Mouse (Mus musculus) ES-Bruce4 (cell line): ENCODE results near the gene Auts2.

Experiments
- CTCF ChIP-seq: IDR thresholded peaks from one replicate; pipeline ENCODE4 v1.8.1; 2011; ENCODE audit warnings: low read depth, low read length
- POLR2A ChIP-seq: IDR thresholded peaks from one replicate; pipeline ENCODE4 v1.8.1; 2011; ENCODE audit warnings: low read length; ENCODE audit not compliant: insufficient read depth

DNA sequence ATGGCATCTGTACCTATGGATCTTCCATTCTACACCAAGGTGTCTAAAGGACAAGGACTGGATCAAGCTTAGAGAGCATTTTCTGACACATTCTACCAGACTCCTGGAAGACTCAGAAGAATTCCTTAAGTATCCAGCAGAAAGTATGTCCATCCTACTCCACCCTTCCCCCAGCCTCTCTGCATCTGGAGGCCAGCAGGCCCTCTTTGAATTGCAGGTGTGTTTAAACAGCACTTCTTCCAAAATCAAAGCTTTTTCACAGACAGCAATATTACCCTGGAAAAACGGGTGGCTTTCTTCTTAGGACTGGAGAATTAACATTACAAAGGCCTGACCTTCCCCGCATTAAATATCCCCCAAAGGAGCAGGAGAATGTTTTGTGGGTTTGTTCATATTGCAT lies 598.4 kb downstream of the Auts2 start:
- no peak for TF ChIP-seq CTCF
- no peak for TF ChIP-seq POLR2A
